Comparison of ENCODE assay signal across 8 mouse cellular contexts in the genomic region with DNA sequence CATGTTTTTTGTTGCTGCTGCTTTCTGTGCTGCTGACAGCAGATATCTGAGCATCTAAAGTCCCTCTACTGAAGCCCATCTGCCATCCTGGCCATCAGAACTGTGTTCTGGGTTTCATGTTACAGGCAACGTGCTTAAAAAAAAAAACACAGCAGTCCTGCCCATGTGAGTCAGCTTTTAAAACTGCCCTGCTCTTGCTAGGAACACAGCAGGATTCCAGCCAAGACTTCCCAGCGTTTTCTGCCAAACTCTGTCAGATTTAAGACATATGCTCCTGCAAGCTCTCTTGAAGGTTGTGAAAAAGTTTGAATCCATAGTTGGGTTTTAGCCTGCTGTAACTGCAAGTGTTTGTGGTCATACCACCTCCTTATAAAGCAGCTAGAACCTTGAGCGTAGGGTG. TPM values are rescaled to one million over a fixed set of nuclear protein-coding genes. Genes with fewer than 3 reads are reported as not detected.
A peak's percentile ranks its signal among the peaks of the same experiment; 100 is the strongest.
DNase-seq lines count a peak whose midpoint lies in the region; ATAC-seq and TF ChIP-seq lines count a peak whose summit lies in the region.
"Had no signal": no experiment of that assay in that cellular context is flagged by ENCODE, and none has a peak within 500 bp of the region (broad histone marks: within the 10 kb centered on the region; RNA-seq: fewer than 3 reads in every experiment).

TSS of gene Vegfd (plus strand) at position 298 of the 400 bp plus-strand sequence.

- H3K36me3 ChIP-seq in heart, embryonic 15.5 days, result no peaks in the 10 kb centered on the region
- no peaks in the 10 kb centered on the region for H3K36me3 ChIP-seq in midbrain, postnatal 0 days (ENCODE audit: insufficient read depth, low read length)

- no peak within 1 kb of the TSS for H3K4me2 ChIP-seq in heart, embryonic 15.5 days
- no peak within 1 kb of the TSS for H3K4me2 ChIP-seq in midbrain, postnatal 0 days (ENCODE audit: low read depth, low read length, poor library complexity, severe bottlenecking)

- no peaks in the 10 kb centered on the region for H3K9me3 ChIP-seq in heart, embryonic 15.5 days (replicated peaks)
- H3K9me3 ChIP-seq in midbrain, postnatal 0 days (ENCODE audit: low read length), result no peaks in the 10 kb centered on the region
- H3K9me3 ChIP-seq: megakaryocyte, embryonic 14.5 days had no signal

- no peak for TF ChIP-seq CTCF in left cerebral cortex, adult 2 months (IDR thresholded peaks at IDR 0.05)
- TF ChIP-seq CTCF in midbrain, postnatal 0 days (IDR thresholded peaks at IDR 0.05), result no peak

- intact Hi-C loops in left cerebral cortex, adult 2 months (cut with DNase I), result no loop called here

- no peak within 1 kb of the TSS for H3K9ac ChIP-seq in heart, embryonic 15.5 days
- H3K9ac ChIP-seq in midbrain, postnatal 0 days (replicated peaks; ENCODE audit: low read length, poor library complexity, severe bottlenecking), result no peak within 1 kb of the TSS

- H3K4me3 ChIP-seq in heart, embryonic 15.5 days, result peak within 1 kb of the TSS; percentile 11; the same call in 1 of the 2 replicates
- H3K4me3 ChIP-seq in left cerebral cortex, adult 2 months, result no peak within 1 kb of the TSS
- H3K4me3 ChIP-seq in midbrain, postnatal 0 days (ENCODE audit: low read depth, low read length), result no peak within 1 kb of the TSS
- H3K4me3 ChIP-seq: megakaryocyte, embryonic 14.5 days had no signal

- WGBS in heart, embryonic 15.5 days, result 18% methylated on average over 3 of the region's 3 CpGs
- WGBS in midbrain, postnatal 0 days, result 42% methylated on average over 3 of the region's 3 CpGs

- no peaks in the 10 kb centered on the region for H3K27me3 ChIP-seq in heart, embryonic 15.5 days
- no peaks in the 10 kb centered on the region for H3K27me3 ChIP-seq in midbrain, postnatal 0 days (ENCODE audit: insufficient read depth, low read length)
- H3K27me3 ChIP-seq: megakaryocyte, embryonic 14.5 days had no signal

- DNase-seq in adrenal gland, adult (ENCODE audit: inconsistent age in 2 of 2, low spot score in 1 of 2), result peak; percentile 70 to 85
- peak; percentile 39 for DNase-seq in embryo, embryonic 10.5 days (ENCODE audit: low spot score)
- DNase-seq in left cerebral cortex, adult 2 months (ENCODE audit: extremely low spot score in 1 of 2, low spot score in 2 of 2), result peak; percentile 7 to 11
- DNase-seq in ovary, postnatal 36 days (ENCODE audit: low spot score), result peak; percentile 8
- DNase-seq in midbrain, postnatal 0 days (ENCODE audit: low spot score), result no peak
- no peak for DNase-seq in thymus, postnatal 36 days

- ATAC-seq in heart, embryonic 15.5 days (replicated peaks; ENCODE audit: insufficient number of reproducible peaks, insufficient read depth, low FRiP score, low read depth), result no peak
- no peak for ATAC-seq in midbrain, postnatal 0 days (ENCODE audit: low FRiP score)

- 0 out of 2 replicates have a peak, but pooled peaks cover 4% of the 10 kb centered on the region for H3K4me1 ChIP-seq in heart, embryonic 15.5 days (replicated peaks)
- H3K4me1 ChIP-seq in midbrain, postnatal 0 days (ENCODE audit: insufficient read depth, low read length), result no peaks in the 10 kb centered on the region
- H3K4me1 ChIP-seq: megakaryocyte, embryonic 14.5 days had no signal

- H3K27ac ChIP-seq in heart, embryonic 15.5 days, result peak within 1 kb of the TSS; percentile 48; the same call in 1 of the 2 replicates
- H3K27ac ChIP-seq in left cerebral cortex, adult 2 months, result no peak within 1 kb of the TSS
- no peak within 1 kb of the TSS for H3K27ac ChIP-seq in midbrain, postnatal 0 days (ENCODE audit: low read depth, low read length)

RNA-seq across cellular contexts. Expression of gene Vegfd, which starts in this region (rescaled TPM):
- polyA plus RNA-seq in heart, embryonic 15.5 days (2015; fragmentation: Nextera tagmentation; extraction: Ambion mirVana), result 4.7 and 6.1 TPM in 2 replicates
- 1 to 10 TPM; 1.5 to 2.6 TPM for total RNA-seq in left cerebral cortex, adult 2 months (2021)
- 0.11 and 0.33 TPM in 2 replicates for total RNA-seq in midbrain, postnatal 0 days (2014; rRNA removed)
- 0.10 and 0.13 TPM in 2 replicates for polyA plus RNA-seq in midbrain, postnatal 0 days (2015; fragmentation: Nextera tagmentation; extraction: Ambion mirVana)

Comparison
In these comparisons a context has a peak if more than half of its experiments do, and no peak if none do; other contexts are left out.
1. DNase-seq: peak in adrenal gland, adult (2 of 2), embryo, embryonic 10.5 days (single experiment), left cerebral cortex, adult 2 months (2 of 2) and ovary, postnatal 36 days (single experiment); none in midbrain, postnatal 0 days (single experiment) and thymus, postnatal 36 days (0 of 2).